In the genomic region with DNA sequence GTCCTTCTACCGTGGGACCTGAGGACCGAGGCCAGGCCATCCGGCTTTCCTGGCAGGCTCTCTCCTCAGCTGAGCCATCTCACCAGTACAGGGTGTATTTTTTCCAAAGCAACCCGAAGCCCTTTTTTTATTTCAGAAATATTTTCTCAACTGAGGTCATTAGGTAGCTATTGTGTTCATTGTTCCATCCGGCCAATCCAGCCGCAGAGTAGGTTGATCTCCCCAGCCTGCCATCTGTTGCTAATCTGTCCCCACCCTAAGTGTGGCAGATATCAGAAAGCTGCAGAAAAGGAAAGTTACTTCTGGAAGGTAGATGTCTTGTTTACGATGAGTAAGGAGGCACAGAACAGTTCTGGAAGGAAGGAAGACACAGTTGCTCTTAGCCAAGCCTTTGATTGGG, we compare ENCODE assay signal across 1 mouse cellular context.
A peak's percentile ranks its signal among the peaks of the same experiment; 100 is the strongest.
TF ChIP-seq lines count a peak whose summit lies in the region.

No protein-coding gene starts in this region.

TF ChIP-seq in MEL, 35 proteins besides CTCF, POLR2A, EP300 and RAD21 (continued from another document):
- TF ChIP-seq MEF2A (IDR thresholded peaks at IDR 0.05; ENCODE audit: extremely low read depth, insufficient replicate concordance, low read depth, low read length, poor library complexity, severe bottlenecking) (no peak), HCFC1 (IDR thresholded peaks at IDR 0.05; ENCODE audit: low read depth, low read length) (peak; percentile 42; the same call in 1 of the 2 replicates), TAL1 (IDR thresholded peaks at IDR 0.05; ENCODE audit: low read length) (peak; percentile 71), RCOR1 (IDR thresholded peaks at IDR 0.05; ENCODE audit: low read depth, low read length) (peak; percentile 75), POLR2AphosphoS5 (IDR thresholded peaks at IDR 0.05; ENCODE audit: borderline replicate concordance, low read depth, low read length) (no peak), SIN3A (IDR thresholded peaks at IDR 0.05; ENCODE audit: low read length) (peak; percentile 70), GATA1 (IDR thresholded peaks at IDR 0.05; ENCODE audit: low read depth, low read length) (peak; percentile 86), TBP (IDR thresholded peaks at IDR 0.05; ENCODE audit: low read depth, low read length) (0 out of 2 replicates have a peak, but pooled peaks have one; percentile 13), E2F4 (IDR thresholded peaks at IDR 0.05; ENCODE audit: borderline replicate concordance, low read depth, low read length) (no peak), ELF1 (IDR thresholded peaks at IDR 0.05; ENCODE audit: low read depth, low read length) (no peak), ETS1 (IDR thresholded peaks at IDR 0.05; ENCODE audit: low read depth, low read length) (peak; percentile 86)
